Mouse (Mus musculus) layer of hippocampus, adult 8-10 months (tissue): ENCODE measurements around the gene Map4k4. TPM values are rescaled to one million over a fixed set of nuclear protein-coding genes. Genes with fewer than 3 reads are reported as not detected.

Experiments
- DNase-seq, 2 experiments: peaks; one replicate each; pipeline ENCODE4 v3.0.0; 2022; ENCODE audit warnings: low spot score in 2 of 2
- total RNA-seq, 4 experiments: library from RNA; stranded (reverse); gene quantifications; 2 replicates each; pipeline ENCODE4 v1.2.4; 2022

Gene Map4k4
- total RNA-seq, 4 experiments from 2014 or later: 127 to 159 (median 152) TPM

- no peak for DNase-seq
Measured at GRCm38 (mm10) chr1:39935616-39936015, 34.9 kb downstream of the Map4k4 start.

- DNase-seq: peak; percentile 85 to 88
Measured at GRCm38 (mm10) chr1:39936332-39936802, 35.7 kb downstream of the Map4k4 start.

GRCm38 (mm10) chr1:39936934-39937333, 36.2 kb downstream of the Map4k4 start:
- DNase-seq: no peak

- no peak for DNase-seq
Measured at GRCm38 (mm10) chr1:39937609-39938008, 36.9 kb downstream of the Map4k4 start.

- DNase-seq: no peak
Measured at GRCm38 (mm10) chr1:39939401-39939800, 38.7 kb downstream of the Map4k4 start.

GRCm38 (mm10) chr1:39940342-39940741, 39.6 kb downstream of the Map4k4 start:
- no peak for DNase-seq

- DNase-seq: peak in 1 of 2 experiments; percentile 65
Measured at GRCm38 (mm10) chr1:39941237-39942179, 40.8 kb downstream of the Map4k4 start.

GRCm38 (mm10) chr1:39942935-39943334, 42.2 kb downstream of the Map4k4 start:
- DNase-seq: peak; percentile 73 to 82

- DNase-seq: peak in 1 of 2 experiments; percentile 10
Measured at GRCm38 (mm10) chr1:39944306-39944971, 43.7 kb downstream of the Map4k4 start.

- no peak for DNase-seq
Measured at GRCm38 (mm10) chr1:39944972-39945323, 44.2 kb downstream of the Map4k4 start.

- no peak for DNase-seq
Measured at GRCm38 (mm10) chr1:39946391-39946790, 45.7 kb downstream of the Map4k4 start.

GRCm38 (mm10) chr1:39947179-39947578, 46.5 kb downstream of the Map4k4 start:
- DNase-seq: no peak

- DNase-seq: peak; percentile 60 to 74
Measured at GRCm38 (mm10) chr1:39947701-39948359, 47.1 kb downstream of the Map4k4 start.

- no peak for DNase-seq
Measured at GRCm38 (mm10) chr1:39949205-39949604, 48.5 kb downstream of the Map4k4 start.

- DNase-seq: no peak
Measured at GRCm38 (mm10) chr1:39949790-39950462, 49.2 kb downstream of the Map4k4 start.

GRCm38 (mm10) chr1:39950590-39950989, 49.9 kb downstream of the Map4k4 start:
- no peak for DNase-seq

GRCm38 (mm10) chr1:39954652-39955051, 53.9 kb downstream of the Map4k4 start:
- DNase-seq: no peak

- no peak for DNase-seq
Measured at GRCm38 (mm10) chr1:39956712-39957111, 56.0 kb downstream of the Map4k4 start.

GRCm38 (mm10) chr1:39957981-39958380, 57.3 kb downstream of the Map4k4 start:
- no peak for DNase-seq

- DNase-seq: no peak
Measured at GRCm38 (mm10) chr1:39960623-39961022, 59.9 kb downstream of the Map4k4 start.

GRCm38 (mm10) chr1:39961113-39961512, 60.4 kb downstream of the Map4k4 start:
- no peak for DNase-seq
